Mouse (Mus musculus) right cerebral cortex, postnatal 25 days (tissue): ENCODE results near the gene Olfr391-ps.

Source experiments
- DNase-seq: peaks from one replicate; pipeline ENCODE4 v3.0.0; 2022

The Olfr391-ps gene

GRCm38 (mm10) chr11:73802952-73803351 lies at the start of gene Olfr391-ps:
TSS of gene Olfr391-ps (minus strand) at chr11:73803052.
- no peak for DNase-seq

- no peak for DNase-seq
Measured at GRCm38 (mm10) chr11:73851354-73851753, 48.5 kb upstream of the Olfr391-ps start, which contains the start of gene Olfr393. TSS of gene Olfr393 (minus strand) at chr11:73851454.

- no peak for DNase-seq
Measured at GRCm38 (mm10) chr11:73816949-73817348, 14.1 kb upstream of the Olfr391-ps start, which contains the start of gene Olfr392. TSS of gene Olfr392 (minus strand) at chr11:73817049.

GRCm38 (mm10) chr11:73782664-73783063 lies 20.2 kb downstream of the Olfr391-ps start, which contains the start of gene Olfr390:
TSS of gene Olfr390 (plus strand) at chr11:73782964.
- DNase-seq = no peak

- no peak for DNase-seq
Measured at GRCm38 (mm10) chr11:73780613-73781012, 22.2 kb downstream of the Olfr391-ps start, which contains the start of gene Olfr389. TSS of gene Olfr389 (minus strand) at chr11:73780713.

GRCm38 (mm10) chr11:73759115-73759514 lies 43.7 kb downstream of the Olfr391-ps start:
- DNase-seq = no peak
